Mouse (Mus musculus) right cerebral cortex, postnatal 10 days (tissue): Measurements from ENCODE around the gene Tmem255b.

Experiments used
- DNase-seq, 2 experiments: peaks; one replicate each; pipeline ENCODE4 v3.0.0; 2021; ENCODE audit warnings: low spot score in 2 of 2

Tmem255b gene

GRCm38 (mm10) chr8:13491491-13492010 lies 56.6 kb downstream of the Tmem255b start:
- DNase-seq: no peak

- DNase-seq: no peak
Measured at GRCm38 (mm10) chr8:13492198-13492995, 57.4 kb downstream of the Tmem255b start.

- peak in 1 of 2 experiments; percentile 40 for DNase-seq
Measured at GRCm38 (mm10) chr8:13493011-13493410, 58.0 kb downstream of the Tmem255b start.

GRCm38 (mm10) chr8:13493858-13494631 lies 59.1 kb downstream of the Tmem255b start, which contains the start of gene Gas6:
Gene Gas6 (minus strand): TSS chr8:13494490.
- DNase-seq: peak; percentile 72 to 79

- no peak for DNase-seq
Measured at GRCm38 (mm10) chr8:13501221-13501620, 66.2 kb downstream of the Tmem255b start.

GRCm38 (mm10) chr8:13503936-13504606 lies 69.1 kb downstream of the Tmem255b start:
- DNase-seq: no peak

- no peak for DNase-seq
Measured at GRCm38 (mm10) chr8:13504894-13505674, 70.1 kb downstream of the Tmem255b start.

- DNase-seq: peak in 1 of 2 experiments; percentile 53
Measured at GRCm38 (mm10) chr8:13506849-13507248, 71.9 kb downstream of the Tmem255b start.

GRCm38 (mm10) chr8:13507284-13507937 lies 72.4 kb downstream of the Tmem255b start:
- DNase-seq: no peak

- DNase-seq: no peak
Measured at GRCm38 (mm10) chr8:13512016-13512415, 77.0 kb downstream of the Tmem255b start.

- no peak for DNase-seq
Measured at GRCm38 (mm10) chr8:13512677-13513076, 77.7 kb downstream of the Tmem255b start.

GRCm38 (mm10) chr8:13513556-13514370 lies 78.8 kb downstream of the Tmem255b start:
- no peak for DNase-seq

- DNase-seq: peak in 1 of 2 experiments; percentile 41
Measured at GRCm38 (mm10) chr8:13516011-13516442, 81.0 kb downstream of the Tmem255b start.

- DNase-seq: no peak
Measured at GRCm38 (mm10) chr8:13516728-13517127, 81.7 kb downstream of the Tmem255b start.

- no peak for DNase-seq
Measured at GRCm38 (mm10) chr8:13517284-13517781, 82.3 kb downstream of the Tmem255b start.
